Mouse (Mus musculus) heart, postnatal 0 days (tissue): ENCODE data around the gene B3galt1. TPM values are rescaled to one million over a fixed set of nuclear protein-coding genes. Genes with fewer than 3 reads are reported as not detected.

ENCODE experiments used
- ATAC-seq: fragments of 200-750 bp; cut with Nextera tagmentation; 2 replicates; pipeline ENCODE4 v1.8.0; 2017; ENCODE audit warnings: low read depth, moderate number of reproducible peaks, moderate library complexity; ENCODE audit not compliant: insufficient read depth
- DNase-seq: peaks from one replicate; pipeline ENCODE4 v3.0.0-alpha.2; 2016; ENCODE audit warnings: low spot score
- H3K27ac ChIP-seq: fragments of 300-500 bp; sonication (generic); 2 replicates; pipeline ENCODE4 v1.5.1; 2014; ENCODE audit warnings: low read depth, mild to moderate bottlenecking
- H3K27me3 ChIP-seq: fragments of 300-500 bp; sonication (generic); 2 replicates; pipeline ENCODE4 v1.6.1; 2014; ENCODE audit warnings: low read length, mixed read lengths; ENCODE audit not compliant: control insufficient read depth, insufficient read depth
- H3K36me3 ChIP-seq: fragments of 300-500 bp; sonication (generic); replicated peaks from 2 replicates; pipeline ENCODE4 v1.6.1; 2014; ENCODE audit warnings: low read length, mixed read lengths; ENCODE audit not compliant: control insufficient read depth, insufficient read depth
- H3K4me1 ChIP-seq: fragments of 300-500 bp; sonication (generic); 2 replicates; pipeline ENCODE4 v1.6.1; 2014; ENCODE audit warnings: antibody characterized with exemption; ENCODE audit not compliant: control insufficient read depth, insufficient read depth
- H3K4me2 ChIP-seq: fragments of 300-500 bp; sonication (generic); 2 replicates; pipeline ENCODE4 v1.6.1; 2014; ENCODE audit warnings: low read depth, mild to moderate bottlenecking, low read length, moderate library complexity
- H3K4me3 ChIP-seq: fragments of 300-500 bp; sonication (generic); 2 replicates; pipeline ENCODE4 v1.5.1; 2014; ENCODE audit warnings: low read depth, low read length
- H3K9ac ChIP-seq: fragments of 300-500 bp; sonication (generic); replicated peaks from 2 replicates; pipeline ENCODE4 v1.6.1; 2014; ENCODE audit warnings: low read depth, low read length, mixed read lengths
- H3K9me3 ChIP-seq: fragments of 300-500 bp; sonication (generic); replicated peaks from 2 replicates; pipeline ENCODE4 v1.6.1; 2016; ENCODE audit warnings: low read length; ENCODE audit not compliant: control insufficient read depth
- CTCF ChIP-seq: IDR thresholded peaks from 2 replicates; pipeline ENCODE4 v1.5.1; 2016; ENCODE audit warnings: antibody characterized with exemption, control low read depth, low read depth
- EP300 ChIP-seq: IDR thresholded peaks from 2 replicates; pipeline ENCODE4 v1.6.1; 2016; ENCODE audit warnings: antibody characterized with exemption, low read depth
- WGBS: fragments of 180-500 bp; shearing (Covaris S2); extraction: QIAGEN DNeasy Blood & Tissue Kit; methylation state at CpG from one replicate; pipeline ENCODE4 v1.1.7; 2014; 5-methylcytosine and 5-hydroxymethylcytosine counted together
- polyA plus RNA-seq: library from polyadenylated mRNA; unstranded; fragments of >200 nt; fragmentation: Nextera tagmentation; extraction: Ambion mirVana; gene quantifications from 2 replicates; pipeline ENCODE4 v1.2.1, GENCODE M21; 2015
- total RNA-seq: library from RNA; depleted of rRNA; stranded (reverse); fragments of >200 nt; gene quantifications from 2 replicates; pipeline ENCODE4 v1.2.3, GENCODE M21; 2014; ENCODE audit warnings: low replicate concordance

Gene B3galt1
- total and polyA plus RNA-seq, 2 experiments from 2014 or later, result 0.57 to 2.7 TPM

DNA sequence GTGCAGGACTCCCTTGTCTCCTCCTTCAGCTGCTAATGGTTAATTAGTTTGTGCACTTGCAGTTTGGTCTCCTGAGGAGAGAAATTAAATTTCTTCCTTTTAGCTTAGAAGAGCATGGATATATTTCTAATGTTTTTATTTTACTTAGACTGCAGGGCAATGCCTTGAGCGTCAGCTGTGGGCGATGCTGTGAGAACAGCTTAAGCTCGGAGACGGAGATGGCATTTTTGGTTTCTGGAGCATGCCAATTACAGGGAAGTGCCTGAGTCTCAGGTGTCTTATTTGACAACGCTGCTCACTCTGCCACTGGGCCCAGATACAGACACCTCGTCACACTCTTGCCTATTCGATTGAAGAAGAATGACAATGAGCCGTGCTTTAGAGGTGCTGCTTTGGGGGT, 282.1 kb downstream of the B3galt1 start:
- no peak for DNase-seq
- Histone ChIP-seq H3K4me2 (no peak overlapping the region), H3K9ac (no peak overlapping the region), H3K27ac (no peak overlapping the region), H3K4me3 (no peak overlapping the region), H3K4me1 (no peaks in the 10 kb centered on the region), H3K9me3 (no peaks in the 10 kb centered on the region), H3K36me3 (no peaks in the 10 kb centered on the region), H3K27me3 (no peaks in the 10 kb centered on the region)
- WGBS, result 84% methylated on average over 8 of the region's 8 CpGs
- TF ChIP-seq CTCF, result no peak
- no peak for TF ChIP-seq EP300
- no peak for ATAC-seq

DNA sequence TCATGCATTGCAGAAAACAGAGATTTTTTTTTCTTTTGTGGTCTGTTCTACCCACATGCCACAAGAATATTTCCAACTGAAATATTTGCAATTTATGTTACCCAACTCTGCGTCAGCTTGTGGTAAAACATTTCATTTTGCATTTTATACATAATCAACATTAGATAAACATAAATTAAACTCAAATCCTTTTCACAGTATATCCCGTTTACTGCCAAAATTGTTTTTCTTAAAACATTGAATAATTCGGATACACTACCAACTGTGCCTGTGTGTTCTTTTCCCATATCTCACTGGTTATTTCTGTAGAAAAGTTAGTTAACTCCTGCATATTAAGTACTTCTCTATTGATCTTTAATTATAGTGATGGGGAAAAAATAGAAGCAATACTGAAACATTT, 285.1 kb downstream of the B3galt1 start:
- no peak overlapping the region for H3K27ac ChIP-seq
- H3K4me2 ChIP-seq, result no peak overlapping the region
- no peak overlapping the region for H3K9ac ChIP-seq
- H3K27me3 ChIP-seq, result no peaks in the 10 kb centered on the region
- ATAC-seq (no peak), DNase-seq (no peak)
- TF ChIP-seq EP300 (no peak), CTCF (no peak)
- no peak overlapping the region for H3K4me3 ChIP-seq
- no peaks in the 10 kb centered on the region for H3K9me3 ChIP-seq
- 83% methylated on average over 3 of the region's 3 CpGs for WGBS
- H3K4me1 ChIP-seq, result no peaks in the 10 kb centered on the region
- no peaks in the 10 kb centered on the region for H3K36me3 ChIP-seq

DNA sequence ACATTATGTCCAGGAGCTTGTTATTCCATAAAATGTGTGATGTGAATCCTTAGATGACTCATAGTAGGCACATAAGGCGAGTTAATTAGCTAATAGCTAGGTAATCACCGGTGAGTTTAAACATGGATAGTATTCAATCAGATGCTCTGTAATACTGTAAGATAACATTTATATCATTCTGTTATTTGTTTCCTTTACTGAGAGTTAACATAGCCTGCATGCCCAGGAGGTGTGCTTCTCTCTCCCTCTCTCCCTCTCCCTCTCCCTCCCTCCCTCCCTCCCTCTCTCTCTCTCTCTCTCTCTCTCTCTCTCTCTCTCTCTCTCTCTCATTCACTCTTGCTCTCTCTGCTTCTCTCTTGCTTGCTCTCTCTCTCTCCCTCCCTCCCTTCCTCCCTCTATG, 292.7 kb downstream of the B3galt1 start:
- 88% methylated on average over 2 of the region's 2 CpGs for WGBS
- Histone ChIP-seq H3K36me3 (no peaks in the 10 kb centered on the region), H3K4me1 (no peaks in the 10 kb centered on the region), H3K9me3 (no peaks in the 10 kb centered on the region), H3K9ac (no peak overlapping the region), H3K27me3 (no peaks in the 10 kb centered on the region), H3K27ac (no peak overlapping the region), H3K4me2 (no peak overlapping the region), H3K4me3 (no peak overlapping the region)
- no peak for DNase-seq
- no peak for ATAC-seq
- TF ChIP-seq EP300 (no peak), CTCF (no peak)

DNA sequence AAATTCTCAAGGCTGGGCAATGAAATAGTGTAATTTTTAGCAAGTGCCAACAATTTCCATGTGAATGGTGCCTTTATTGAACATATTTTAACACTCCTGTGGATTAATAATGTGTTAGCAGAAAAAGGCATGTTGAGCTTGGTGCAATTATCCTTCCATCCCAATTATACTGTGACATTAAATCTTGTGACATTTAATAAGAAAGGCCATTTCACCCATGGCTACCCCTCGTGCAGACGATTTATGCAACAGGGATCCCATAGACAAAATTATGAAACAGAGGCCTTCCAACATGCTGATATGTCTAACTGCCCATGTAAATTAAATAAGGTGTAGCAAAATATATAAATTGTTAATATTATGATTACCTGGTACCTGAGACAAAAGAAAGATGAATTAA, 293.3 kb downstream of the B3galt1 start:
- TF ChIP-seq CTCF, result no peak
- TF ChIP-seq EP300, result no peak
- ATAC-seq, result no peak
- no peaks in the 10 kb centered on the region for H3K36me3 ChIP-seq
- WGBS, result 78% methylated on average over 2 of the region's 2 CpGs
- H3K9me3 ChIP-seq, result no peaks in the 10 kb centered on the region
- H3K27ac ChIP-seq, result no peak overlapping the region
- H3K27me3 ChIP-seq, result no peaks in the 10 kb centered on the region
- no peaks in the 10 kb centered on the region for H3K4me1 ChIP-seq
- no peak overlapping the region for H3K4me3 ChIP-seq
- H3K9ac ChIP-seq, result no peak overlapping the region
- no peak for DNase-seq
- H3K4me2 ChIP-seq, result no peak overlapping the region

DNA sequence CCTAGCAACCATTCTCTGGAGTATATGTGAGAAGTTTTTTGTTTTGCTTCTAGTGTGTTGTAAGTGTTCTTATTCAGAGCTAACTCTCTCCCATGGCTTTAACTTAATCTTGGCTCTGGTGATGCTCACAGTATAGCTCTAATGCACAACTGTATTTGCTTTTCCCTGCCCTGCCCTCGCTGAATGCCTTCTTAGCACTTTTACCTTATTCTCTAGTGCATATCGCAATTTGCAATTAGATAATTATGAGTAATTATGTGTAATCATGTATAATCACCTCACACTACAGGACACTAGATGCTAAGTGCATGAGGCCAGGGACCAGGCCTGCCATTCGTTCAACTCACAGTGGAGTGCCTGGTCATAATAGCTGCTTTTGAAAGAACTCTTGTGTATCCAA, 307.7 kb downstream of the B3galt1 start:
- TF ChIP-seq EP300, result no peak
- no peak for TF ChIP-seq CTCF
- H3K4me2 ChIP-seq, result no peak overlapping the region
- no peak for DNase-seq
- H3K27ac ChIP-seq, result no peak overlapping the region
- H3K36me3 ChIP-seq, result no peaks in the 10 kb centered on the region
- no peak overlapping the region for H3K9ac ChIP-seq
- H3K27me3 ChIP-seq, result no peaks in the 10 kb centered on the region
- no peak for ATAC-seq
- H3K4me1 ChIP-seq, result no peaks in the 10 kb centered on the region
- H3K9me3 ChIP-seq, result no peaks in the 10 kb centered on the region
- no peak overlapping the region for H3K4me3 ChIP-seq
- WGBS, result 74% methylated on average over 3 of the region's 3 CpGs

DNA sequence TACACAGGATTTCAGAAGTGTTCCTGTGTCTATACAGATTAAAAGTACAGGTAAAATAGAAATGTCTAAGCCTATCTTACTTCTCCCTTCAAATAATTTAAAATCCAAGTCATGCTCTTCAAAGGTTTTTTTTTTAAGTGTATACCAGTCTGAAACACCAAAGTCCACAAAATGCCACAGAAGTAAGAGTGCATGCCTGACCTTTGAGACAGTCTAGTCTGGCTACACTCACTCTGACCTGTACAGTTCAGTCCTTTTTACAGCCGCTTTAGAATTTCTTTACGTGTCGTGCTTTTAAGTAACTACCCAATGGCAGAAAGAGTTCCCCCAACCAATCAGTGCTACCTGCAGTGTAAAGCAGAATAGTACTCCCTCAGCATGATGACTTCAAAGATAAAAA, 314.2 kb downstream of the B3galt1 start:
- no peak for ATAC-seq
- DNase-seq, result no peak
- TF ChIP-seq EP300, result no peak
- TF ChIP-seq CTCF, result no peak
- Histone ChIP-seq H3K27ac (no peak overlapping the region), H3K4me2 (no peak overlapping the region), H3K4me1 (no peaks in the 10 kb centered on the region), H3K27me3 (no peaks in the 10 kb centered on the region), H3K4me3 (no peak overlapping the region), H3K9me3 (no peaks in the 10 kb centered on the region), H3K36me3 (no peaks in the 10 kb centered on the region), H3K9ac (no peak overlapping the region)
- WGBS, result 86% methylated on average over 3 of the region's 3 CpGs
